Mouse (Mus musculus) heart, postnatal 14 days (tissue): ENCODE measurements around the gene Grsf1. TPM values are rescaled to one million over a fixed set of nuclear protein-coding genes. Genes with fewer than 3 reads are reported as not detected.

Source experiments
- DNase-seq, 2 experiments: peaks; one replicate each; pipeline ENCODE4 v3.0.0; 2021 to 2022
- intact Hi-C: fragments of 180-260 bp; cut with DNase I; formaldehyde crosslinking; loops from one replicate; pipeline ENCODE4 v1.15.1; 2025
- total RNA-seq, 2 experiments: library from RNA; stranded (reverse); gene quantifications; 2 replicates each; pipeline ENCODE4 v1.2.3; 2021

Gene Grsf1
- total RNA-seq, 2 experiments from 2014 or later = 187 to 200 TPM

GRCm38 (mm10) chr5:88643491-88643890, 32.5 kb downstream of the Grsf1 start:
- peak; percentile 35 to 51 for DNase-seq
- intact Hi-C loops = no loop called here

GRCm38 (mm10) chr5:88642786-88643185, 33.2 kb downstream of the Grsf1 start:
- intact Hi-C loops = no loop called here
- no peak for DNase-seq

DNA sequence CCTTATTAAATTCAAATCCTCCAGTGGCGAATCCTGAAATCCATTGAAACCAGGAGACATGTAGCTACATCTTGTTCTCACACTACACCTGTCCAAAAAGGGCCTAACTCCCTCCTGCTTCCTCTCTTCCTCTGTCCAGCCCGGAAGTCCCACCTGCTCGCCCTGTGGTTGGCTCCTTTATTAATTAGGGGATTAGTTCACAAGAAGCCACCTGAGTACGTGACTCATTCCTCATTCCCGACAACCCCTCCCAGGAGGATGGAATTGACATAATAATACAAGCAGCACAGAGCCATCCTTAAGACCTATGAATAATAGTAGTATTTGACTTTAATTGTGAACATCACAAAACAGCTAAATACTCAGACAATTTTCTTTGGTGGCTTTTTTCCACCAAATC, 41.9 kb downstream of the Grsf1 start:
- no peak for DNase-seq
- intact Hi-C loops = no loop called here

GRCm38 (mm10) chr5:88632463-88632862, 43.5 kb downstream of the Grsf1 start:
- DNase-seq = no peak
- intact Hi-C loops = no loop called here

GRCm38 (mm10) chr5:88631545-88631944, 44.4 kb downstream of the Grsf1 start:
- no peak for DNase-seq
- intact Hi-C loops = no loop called here

- peak; percentile 11 to 16 for DNase-seq
- intact Hi-C loops = no loop called here
Measured at GRCm38 (mm10) chr5:88630883-88631282, 45.1 kb downstream of the Grsf1 start.

DNA sequence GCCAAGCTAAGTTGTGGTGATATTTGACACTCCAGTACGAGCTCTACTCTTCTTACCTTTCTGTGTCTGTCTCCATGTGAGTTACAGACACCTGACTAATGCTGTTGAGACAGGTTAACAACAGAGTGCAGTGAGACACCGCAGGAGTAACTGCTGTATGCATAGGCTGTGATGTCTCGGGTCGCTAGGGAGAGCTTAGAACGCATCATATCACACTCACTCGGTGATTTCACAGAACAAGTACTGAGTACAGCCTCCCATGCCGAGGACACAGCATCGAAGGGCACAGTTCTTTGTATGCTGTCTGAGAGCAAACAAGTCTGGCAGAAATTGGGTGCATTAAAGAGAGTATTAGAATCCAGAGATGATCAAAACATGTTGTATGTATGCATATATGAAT, 46.0 kb downstream of the Grsf1 start:
- no peak for DNase-seq
- intact Hi-C loops = loop anchor here (5.0 kb wide), 1 partner anchor 43 kb away; no protein-coding TSS in a partner anchor

GRCm38 (mm10) chr5:88629125-88629524, 46.8 kb downstream of the Grsf1 start:
- intact Hi-C loops = loop anchor here (5.0 kb wide), 1 partner anchor 42 kb away; no protein-coding TSS in a partner anchor
- DNase-seq = no peak

- intact Hi-C loops = loop anchor here (5.0 kb wide), 1 partner anchor 40 kb away; no protein-coding TSS in a partner anchor
- no peak for DNase-seq
Measured at GRCm38 (mm10) chr5:88627545-88627944, 48.4 kb downstream of the Grsf1 start.

DNA sequence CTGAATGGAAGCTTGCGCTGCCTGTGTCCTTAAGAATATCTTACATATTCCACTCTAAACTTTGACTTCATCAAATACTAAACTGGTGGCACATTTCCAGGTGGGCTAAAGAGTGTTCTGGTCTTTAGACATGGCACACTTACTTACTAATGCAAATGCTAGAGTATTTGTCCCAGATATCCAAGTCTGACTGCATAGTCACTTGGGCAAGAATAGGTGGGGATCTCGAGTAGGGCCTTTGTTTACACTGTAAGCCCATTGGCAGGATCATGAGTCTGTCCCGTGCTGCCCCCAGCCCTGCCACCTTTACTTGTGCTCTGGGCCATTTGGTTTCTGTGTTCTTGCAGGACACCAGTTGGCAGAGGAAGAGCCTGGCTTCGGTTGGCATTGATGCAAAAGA, 59.0 kb downstream of the Grsf1 start:
- intact Hi-C loops = no loop called here
- no peak for DNase-seq

DNA sequence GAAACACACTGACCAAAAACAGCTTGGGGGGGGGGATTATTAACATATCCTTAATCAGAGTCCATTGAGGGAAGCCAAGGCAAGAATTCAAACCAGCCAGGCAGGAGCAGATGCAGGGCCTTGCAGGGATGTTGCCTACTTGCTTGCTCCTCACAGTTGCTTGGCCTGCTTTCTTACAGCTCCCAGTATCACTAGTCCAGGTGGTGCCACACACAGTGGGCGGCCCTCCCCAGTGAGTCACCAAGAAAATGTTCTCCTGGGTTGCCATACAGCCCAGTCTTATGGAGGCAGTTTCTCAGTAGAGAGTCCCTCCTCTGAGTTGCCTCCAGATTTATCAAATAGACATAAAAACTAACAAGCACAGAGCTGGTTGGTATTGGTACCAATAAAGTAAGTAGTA, 61.8 kb downstream of the Grsf1 start:
- intact Hi-C loops = no loop called here
- DNase-seq = no peak

Other genes starting within 250 kb of the Grsf1 start
- not detected for gene Ambn, start 220.2 kb downstream of the Grsf1 start, total RNA-seq
- not detected for gene Enam, start 188.2 kb downstream of the Grsf1 start, total RNA-seq
- gene Jchain, start 148.3 kb downstream of the Grsf1 start, total RNA-seq = 1 to 10 TPM in 1 of 2 experiments, under 1 TPM in 1; 0.33 to 1.2 TPM
- 10 to 100 TPM; 20.5 to 20.7 TPM for gene Utp3, start 121.7 kb downstream of the Grsf1 start, total RNA-seq
- 10 to 100 TPM; 11.0 to 11.2 TPM for gene Rufy3, start 111.1 kb downstream of the Grsf1 start, total RNA-seq
- 10 to 100 TPM; 41.7 to 42.9 TPM for gene Mob1b, start 44.7 kb upstream of the Grsf1 start, total RNA-seq
- 1 to 10 TPM; 3.8 to 7.7 TPM for gene Dck, start 88.8 kb upstream of the Grsf1 start, total RNA-seq
- gene Slc4a4, start 210.6 kb upstream of the Grsf1 start, total RNA-seq = 10 to 100 TPM; 16.6 to 22.0 TPM